Mouse (Mus musculus): ENCODE data around the gene Tdrd3. TPM values are rescaled to one million over a fixed set of nuclear protein-coding genes. Genes with fewer than 3 reads are reported as not detected.

Gene Tdrd3
- polyA plus RNA-seq (2016; fragmentation: Nextera tagmentation; extraction: Ambion mirVana) = 44.1 and 47.0 TPM in 2 replicates

GRCm38 (mm10) chr14:87415808-87416721 lies at the start of gene Tdrd3:
Gene Tdrd3, plus strand, starts transcription at chr14:87416639.
- peaks cover 6% of the 10 kb centered on the region for H3K4me1 ChIP-seq
- no peaks in the 10 kb centered on the region for H3K9me3 ChIP-seq (replicated peaks)
- H3K27me3 ChIP-seq = no peaks in the 10 kb centered on the region
- WGBS = under 1% methylated on average over 83 of the region's 85 CpGs
- peak within 1 kb of the TSS; percentile 85 for H3K4me3 ChIP-seq
- peak within 1 kb of the TSS; percentile 72 for H3K4me2 ChIP-seq (replicated peaks)
- no peaks in the 10 kb centered on the region for H3K36me3 ChIP-seq
- ATAC-seq (ENCODE audit: low FRiP score) = peak; percentile 96
- H3K9ac ChIP-seq = peak within 1 kb of the TSS; percentile 92
- H3K27ac ChIP-seq = peak within 1 kb of the TSS; percentile 99

DNA sequence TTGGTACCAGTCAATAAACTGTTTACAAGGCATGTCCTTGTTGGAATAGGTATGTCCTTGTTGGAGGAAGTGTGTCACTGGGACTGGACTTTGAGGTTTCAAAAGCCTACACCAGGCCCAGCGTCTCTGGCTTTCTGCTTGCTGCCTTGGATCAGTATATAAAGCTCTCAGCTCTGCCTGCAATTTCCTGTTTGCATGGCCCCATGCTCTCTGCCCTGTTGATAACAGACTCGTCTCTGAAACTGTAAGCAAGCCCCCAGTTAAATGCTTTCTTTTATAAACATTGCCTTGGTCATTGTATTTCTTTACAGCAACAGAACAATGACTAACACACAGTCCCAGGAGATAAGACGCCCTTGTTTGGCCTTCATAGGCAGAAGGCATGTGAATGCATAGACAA lies 49.3 kb upstream of the Tdrd3 start:
- ATAC-seq (ENCODE audit: low FRiP score) = no peak
- no peaks in the 10 kb centered on the region for H3K27me3 ChIP-seq
- no peak overlapping the region for H3K27ac ChIP-seq
- H3K36me3 ChIP-seq = no peaks in the 10 kb centered on the region
- H3K4me3 ChIP-seq = no peak overlapping the region
- H3K9ac ChIP-seq = no peak overlapping the region
- WGBS = 60% methylated on average over 3 of the region's 3 CpGs
- no peaks in the 10 kb centered on the region for H3K9me3 ChIP-seq (replicated peaks)
- no peak overlapping the region for H3K4me2 ChIP-seq (replicated peaks)
- no peaks in the 10 kb centered on the region for H3K4me1 ChIP-seq

DNA sequence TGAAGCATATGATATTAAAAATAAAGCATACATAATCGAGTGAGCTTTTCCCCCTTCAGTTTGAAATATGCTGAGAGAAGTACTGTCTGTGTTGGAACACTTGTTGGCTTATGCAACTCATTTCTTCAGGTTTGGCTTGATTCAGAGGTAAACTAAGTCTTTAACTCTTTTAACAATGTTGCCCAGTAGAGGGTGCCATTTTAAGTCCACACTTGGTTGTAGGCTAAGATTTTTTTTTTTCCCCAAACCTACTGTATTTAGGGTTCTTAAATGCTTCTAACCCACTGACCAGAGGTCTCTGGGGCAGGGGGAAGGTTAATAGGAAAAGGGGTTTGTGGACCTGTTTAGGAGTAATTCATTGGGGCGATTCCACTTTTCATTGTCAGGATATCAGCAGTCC lies 33.4 kb upstream of the Tdrd3 start:
- 75% methylated on average over 2 of the region's 2 CpGs for WGBS
- no peak for ATAC-seq (ENCODE audit: low FRiP score)
- Histone ChIP-seq H3K4me2 (replicated peaks) (no peak overlapping the region), H3K4me3 (no peak overlapping the region), H3K4me1 (no peaks in the 10 kb centered on the region), H3K9ac (no peak overlapping the region), H3K27ac (no peak overlapping the region), H3K36me3 (no peaks in the 10 kb centered on the region), H3K27me3 (no peaks in the 10 kb centered on the region), H3K9me3 (replicated peaks) (no peaks in the 10 kb centered on the region)

DNA sequence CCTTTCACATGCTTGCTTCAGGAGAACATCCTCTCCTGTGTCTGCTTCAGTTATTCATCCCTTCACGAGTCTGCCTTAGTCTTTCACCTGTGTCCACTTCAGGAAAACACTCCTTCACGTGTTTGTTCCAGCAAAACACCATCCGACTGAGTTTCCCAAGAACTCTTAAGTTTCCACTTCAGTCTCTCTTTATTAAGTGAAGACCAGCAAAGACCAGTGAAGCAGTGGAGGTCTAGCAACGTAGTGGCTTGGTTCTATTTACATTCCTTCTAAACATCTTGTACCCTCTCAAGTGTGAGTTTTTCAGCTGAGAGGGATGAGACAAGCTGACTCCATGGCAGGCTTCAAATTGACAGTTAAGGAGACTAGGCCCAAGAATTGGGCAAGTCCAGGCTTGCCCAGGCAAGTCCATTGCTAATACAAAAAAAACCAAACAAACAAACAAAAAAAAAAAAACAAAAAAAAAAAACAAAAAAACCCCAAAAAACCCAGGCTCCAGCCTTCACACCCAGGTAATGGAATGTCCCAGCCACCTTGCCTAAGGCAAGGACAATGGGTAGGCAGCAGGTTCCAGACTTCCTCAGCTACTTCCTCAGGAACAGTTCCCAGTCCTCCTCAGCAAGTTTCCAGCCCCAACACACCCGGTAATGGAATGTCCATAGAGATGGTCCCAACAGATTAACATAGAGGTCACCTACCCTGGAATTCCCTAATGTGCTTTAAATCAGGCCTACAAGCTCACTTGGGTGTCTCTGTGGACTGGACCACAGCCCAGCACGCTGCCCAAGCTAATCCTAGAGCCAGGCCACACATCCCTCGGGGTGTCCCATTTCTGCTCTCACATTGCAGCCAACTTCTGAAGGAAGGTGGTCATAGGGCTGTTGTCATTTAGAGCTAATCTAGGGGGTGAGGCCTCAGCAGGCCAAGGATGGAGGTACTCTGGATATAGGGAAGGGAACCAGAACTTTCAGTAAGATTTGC lies 31.9 kb upstream of the Tdrd3 start:
- 84% methylated on average over 7 of the region's 7 CpGs for WGBS
- no peak overlapping the region for H3K27ac ChIP-seq

DNA sequence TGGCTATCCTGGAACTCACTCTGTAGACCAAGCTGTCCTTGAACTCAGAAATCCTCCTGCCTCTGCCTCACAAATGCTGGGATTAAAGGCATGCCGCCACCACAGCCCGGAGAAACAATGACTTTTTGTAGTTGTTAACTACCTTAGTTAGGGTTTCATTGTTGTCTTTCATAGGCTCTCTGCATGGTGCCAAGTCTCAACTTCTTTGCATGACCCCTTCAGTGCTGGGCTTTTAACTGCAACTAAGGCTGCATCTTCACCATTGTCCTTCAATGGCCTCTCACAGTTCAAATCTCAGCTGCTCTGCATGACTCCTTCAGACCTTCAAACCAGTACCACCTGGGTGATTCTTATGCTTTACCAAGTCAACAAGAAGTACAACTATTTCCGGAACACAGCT lies 23.3 kb upstream of the Tdrd3 start:
- Histone ChIP-seq H3K27me3 (no peaks in the 10 kb centered on the region), H3K9me3 (replicated peaks) (no peaks in the 10 kb centered on the region), H3K4me3 (no peak overlapping the region), H3K27ac (no peak overlapping the region), H3K4me1 (no peaks in the 10 kb centered on the region), H3K36me3 (no peaks in the 10 kb centered on the region), H3K4me2 (replicated peaks) (no peak overlapping the region), H3K9ac (no peak overlapping the region)
- 82% methylated on average over 3 of the region's 3 CpGs for WGBS
- no peak for ATAC-seq (ENCODE audit: low FRiP score)

More for the DNA sequence above, 31.9 kb upstream of the Tdrd3 start:
- no peak overlapping the region for H3K4me2 ChIP-seq (replicated peaks)
- H3K36me3 ChIP-seq = no peaks in the 10 kb centered on the region
- no peaks in the 10 kb centered on the region for H3K4me1 ChIP-seq
- no peaks in the 10 kb centered on the region for H3K27me3 ChIP-seq
- no peak for ATAC-seq (ENCODE audit: low FRiP score)
- H3K4me3 ChIP-seq = no peak overlapping the region
- H3K9ac ChIP-seq = no peak overlapping the region
- H3K9me3 ChIP-seq (replicated peaks) = no peaks in the 10 kb centered on the region

DNA sequence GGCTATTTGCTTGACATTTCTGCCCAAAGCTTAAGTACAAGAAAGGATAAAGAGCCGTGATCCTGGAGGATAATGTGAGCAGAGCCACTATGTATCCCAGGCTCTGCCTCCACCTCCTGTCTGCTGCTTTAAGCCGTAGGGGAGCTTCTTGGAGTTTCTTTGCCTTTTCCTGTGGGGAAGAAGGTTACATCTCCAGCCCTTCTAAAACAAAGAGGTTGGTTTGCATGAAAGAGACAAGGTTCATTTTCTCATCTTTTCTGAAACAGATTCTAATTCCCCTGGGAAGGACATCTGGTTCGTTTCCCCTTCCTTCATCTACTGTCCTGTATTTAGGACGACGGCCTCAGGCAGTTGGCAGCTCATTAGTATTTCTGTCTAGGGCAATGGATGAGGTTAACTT lies 19.8 kb upstream of the Tdrd3 start:
- H3K36me3 ChIP-seq = no peaks in the 10 kb centered on the region

GRCm38 (mm10) chr14:87415486-87415807 lies 992 bp upstream of the Tdrd3 start:
- 2% methylated on average over 11 of the region's 11 CpGs for WGBS
- ATAC-seq (ENCODE audit: low FRiP score) = no peak
- peak overlapping the region; percentile 72 for H3K4me2 ChIP-seq (replicated peaks)
- H3K9me3 ChIP-seq (replicated peaks) = no peaks in the 10 kb centered on the region
- peaks cover 6% of the 10 kb centered on the region for H3K4me1 ChIP-seq
- no peak overlapping the region for H3K27ac ChIP-seq
- H3K4me3 ChIP-seq = peak overlapping the region; percentile 85
- no peaks in the 10 kb centered on the region for H3K27me3 ChIP-seq
- H3K9ac ChIP-seq = no peak overlapping the region; the same call in 1 of the 2 replicates
- no peaks in the 10 kb centered on the region for H3K36me3 ChIP-seq

More for the DNA sequence above, 19.8 kb upstream of the Tdrd3 start:
- Histone ChIP-seq H3K4me1 (no peaks in the 10 kb centered on the region), H3K4me3 (no peak overlapping the region), H3K9me3 (replicated peaks) (no peaks in the 10 kb centered on the region), H3K4me2 (replicated peaks) (no peak overlapping the region), H3K27ac (no peak overlapping the region), H3K9ac (no peak overlapping the region), H3K27me3 (no peaks in the 10 kb centered on the region)
- 52% methylated on average over 5 of the region's 5 CpGs for WGBS
- ATAC-seq (ENCODE audit: low FRiP score) = no peak

GRCm38 (mm10) chr14:87416755-87417690 lies 584 bp downstream of the Tdrd3 start:
- H3K36me3 ChIP-seq = no peaks in the 10 kb centered on the region
- H3K27ac ChIP-seq = peak overlapping the region; percentile 99
- under 1% methylated on average over 66 of the region's 109 CpGs for WGBS
- H3K9ac ChIP-seq = peak overlapping the region; percentile 92
- no peaks in the 10 kb centered on the region for H3K27me3 ChIP-seq
- peak overlapping the region; percentile 72 for H3K4me2 ChIP-seq (replicated peaks)
- peak overlapping the region; percentile 85 for H3K4me3 ChIP-seq
- H3K4me1 ChIP-seq = peaks cover 6% of the 10 kb centered on the region
- no peaks in the 10 kb centered on the region for H3K9me3 ChIP-seq (replicated peaks)
- ATAC-seq (ENCODE audit: low FRiP score) = peak; percentile 83

GRCm38 (mm10) chr14:87417691-87418070 lies 1.2 kb downstream of the Tdrd3 start:
- Histone ChIP-seq H3K9ac (peak overlapping the region; percentile 92), H3K4me2 (replicated peaks) (peak overlapping the region; percentile 72), H3K9me3 (replicated peaks) (no peaks in the 10 kb centered on the region), H3K4me1 (peaks cover 6% of the 10 kb centered on the region), H3K36me3 (no peaks in the 10 kb centered on the region), H3K4me3 (peak overlapping the region; percentile 85), H3K27me3 (no peaks in the 10 kb centered on the region), H3K27ac (peak overlapping the region; percentile 99)
- ATAC-seq (ENCODE audit: low FRiP score) = no peak
- 0% methylated on average over 3 of the region's 3 CpGs for WGBS

DNA sequence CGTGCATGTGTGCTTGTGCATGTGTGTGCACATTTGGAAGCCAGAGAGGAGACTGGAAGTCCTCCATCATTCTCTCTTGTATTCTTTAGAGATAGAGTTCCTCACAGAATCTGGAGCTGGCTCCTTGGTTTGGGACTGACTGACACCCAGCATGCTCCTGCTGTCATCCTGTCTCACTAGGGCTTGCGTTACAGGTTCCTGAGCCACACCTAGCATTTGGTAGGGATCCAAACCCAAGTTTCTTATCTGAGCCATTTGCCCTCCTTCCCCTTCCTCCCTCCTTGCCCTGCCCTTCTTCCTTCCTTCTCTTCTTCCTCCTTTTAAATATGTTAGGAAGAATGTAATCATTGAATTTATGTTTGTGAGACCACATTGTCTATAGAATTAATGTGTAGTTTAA lies 3.3 kb downstream of the Tdrd3 start:
- H3K4me1 ChIP-seq = peaks cover 6% of the 10 kb centered on the region
- no peaks in the 10 kb centered on the region for H3K36me3 ChIP-seq
- no peaks in the 10 kb centered on the region for H3K9me3 ChIP-seq (replicated peaks)
- H3K4me3 ChIP-seq = no peak overlapping the region
- no peak overlapping the region for H3K9ac ChIP-seq
- 84% methylated on average over 2 of the region's 2 CpGs for WGBS
- H3K27ac ChIP-seq = no peak overlapping the region
- H3K4me2 ChIP-seq (replicated peaks) = no peak overlapping the region
- no peaks in the 10 kb centered on the region for H3K27me3 ChIP-seq
- no peak for ATAC-seq (ENCODE audit: low FRiP score)

DNA sequence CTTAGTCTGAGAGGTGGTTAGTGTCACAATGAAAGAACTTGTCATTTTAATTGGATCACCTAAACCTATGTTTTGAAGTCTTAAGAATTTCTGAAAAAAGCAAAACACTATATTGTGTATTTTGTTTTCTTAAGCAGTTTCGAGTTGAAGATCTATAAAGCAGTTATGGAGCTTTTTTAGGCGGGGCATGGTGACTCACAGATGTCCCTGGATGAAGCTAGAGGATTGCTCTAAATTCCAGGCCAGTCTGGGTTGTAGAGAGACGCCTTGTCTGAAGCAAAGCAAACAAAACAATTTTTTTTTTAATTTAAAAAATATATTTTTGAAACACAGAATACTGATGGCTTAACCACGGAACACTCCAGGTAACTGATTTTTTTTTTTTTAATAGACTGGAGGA lies 4.1 kb downstream of the Tdrd3 start:
- Histone ChIP-seq H3K9ac (no peak overlapping the region), H3K4me2 (replicated peaks) (no peak overlapping the region), H3K4me3 (no peak overlapping the region), H3K36me3 (no peaks in the 10 kb centered on the region), H3K9me3 (replicated peaks) (no peaks in the 10 kb centered on the region), H3K27me3 (no peaks in the 10 kb centered on the region), H3K27ac (no peak overlapping the region), H3K4me1 (peaks cover 6% of the 10 kb centered on the region)
- ATAC-seq (ENCODE audit: low FRiP score) = no peak
- WGBS = 78% methylated on average over 4 of the region's 4 CpGs

All from hindbrain, embryonic 12.5 days (tissue).